Mouse (Mus musculus): ENCODE data around the gene Tmem132d. TPM values are rescaled to one million over a fixed set of nuclear protein-coding genes. Genes with fewer than 3 reads are reported as not detected.

The Tmem132d gene
- polyA plus RNA-seq, 1 experiment from 2014 or later, result 0.56 TPM

GRCm38 (mm10) chr5:127979329-127980002 is 453.4 kb downstream of the Tmem132d start:
- no peak for ATAC-seq (replicated peaks; ENCODE audit: insufficient number of reproducible peaks, low FRiP score, low TSS enrichment, low read depth)
- WGBS, result 33% methylated on average over 6 of the region's 6 CpGs

GRCm38 (mm10) chr5:127976661-127977060 is 456.2 kb downstream of the Tmem132d start:
- Histone ChIP-seq H3K4me2 (ENCODE audit: low read depth, low read length) (no peak overlapping the region), H3K4me3 (ENCODE audit: low read depth, low read length) (no peak overlapping the region), H3K9me3 (replicated peaks; ENCODE audit: control insufficient read depth, low read length) (no peaks in the 10 kb centered on the region), H3K9ac (replicated peaks; ENCODE audit: low read length) (no peak overlapping the region), H3K36me3 (replicated peaks; ENCODE audit: control insufficient read depth, insufficient read depth, low read depth, low read length) (no peaks in the 10 kb centered on the region), H3K27me3 (ENCODE audit: control insufficient read depth, insufficient read depth, low read length) (no peaks in the 10 kb centered on the region), H3K4me1 (ENCODE audit: control insufficient read depth, insufficient read depth, low read length) (no peaks in the 10 kb centered on the region), H3K27ac (replicated peaks; ENCODE audit: low read depth, low read length) (no peak overlapping the region)
- 65% methylated on average over 10 of the region's 10 CpGs for WGBS
- DNase-seq (ENCODE audit: low spot score) (peak; percentile 5), ATAC-seq (replicated peaks; ENCODE audit: insufficient number of reproducible peaks, low FRiP score, low TSS enrichment, low read depth) (no peak)

More at GRCm38 (mm10) chr5:127979329-127980002, 453.4 kb downstream of the Tmem132d start:
- Histone ChIP-seq H3K4me3 (ENCODE audit: low read depth, low read length) (no peak overlapping the region), H3K4me2 (ENCODE audit: low read depth, low read length) (no peak overlapping the region), H3K4me1 (ENCODE audit: control insufficient read depth, insufficient read depth, low read length) (no peaks in the 10 kb centered on the region), H3K27me3 (ENCODE audit: control insufficient read depth, insufficient read depth, low read length) (no peaks in the 10 kb centered on the region), H3K27ac (replicated peaks; ENCODE audit: low read depth, low read length) (no peak overlapping the region), H3K9me3 (replicated peaks; ENCODE audit: control insufficient read depth, low read length) (no peaks in the 10 kb centered on the region), H3K9ac (replicated peaks; ENCODE audit: low read length) (no peak overlapping the region), H3K36me3 (replicated peaks; ENCODE audit: control insufficient read depth, insufficient read depth, low read depth, low read length) (no peaks in the 10 kb centered on the region)
- DNase-seq (ENCODE audit: low spot score), result no peak

GRCm38 (mm10) chr5:127965700-127966099 is 467.2 kb downstream of the Tmem132d start:
- 88% methylated on average over 3 of the region's 3 CpGs for WGBS
- no peak overlapping the region for H3K9ac ChIP-seq (replicated peaks; ENCODE audit: low read length)
- no peaks in the 10 kb centered on the region for H3K9me3 ChIP-seq (replicated peaks; ENCODE audit: control insufficient read depth, low read length)
- DNase-seq (ENCODE audit: low spot score), result no peak
- no peak overlapping the region for H3K4me2 ChIP-seq (ENCODE audit: low read depth, low read length)
- H3K4me3 ChIP-seq (ENCODE audit: low read depth, low read length), result no peak overlapping the region
- H3K36me3 ChIP-seq (replicated peaks; ENCODE audit: control insufficient read depth, insufficient read depth, low read depth, low read length), result no peaks in the 10 kb centered on the region
- H3K4me1 ChIP-seq (ENCODE audit: control insufficient read depth, insufficient read depth, low read length), result no peaks in the 10 kb centered on the region
- H3K27me3 ChIP-seq (ENCODE audit: control insufficient read depth, insufficient read depth, low read length), result no peaks in the 10 kb centered on the region
- ATAC-seq (replicated peaks; ENCODE audit: insufficient number of reproducible peaks, low FRiP score, low TSS enrichment, low read depth), result no peak
- H3K27ac ChIP-seq (replicated peaks; ENCODE audit: low read depth, low read length), result no peak overlapping the region

- H3K9ac ChIP-seq (replicated peaks; ENCODE audit: low read length), result no peak overlapping the region
- ATAC-seq (replicated peaks; ENCODE audit: insufficient number of reproducible peaks, low FRiP score, low TSS enrichment, low read depth), result no peak
- H3K9me3 ChIP-seq (replicated peaks; ENCODE audit: control insufficient read depth, low read length), result no peaks in the 10 kb centered on the region
- no peak overlapping the region for H3K27ac ChIP-seq (replicated peaks; ENCODE audit: low read depth, low read length)
- DNase-seq (ENCODE audit: low spot score), result no peak
- whole genome bisulfite sequencing, result 86% methylated on average over 4 of the region's 4 CpGs
- no peak overlapping the region for H3K4me3 ChIP-seq (ENCODE audit: low read depth, low read length)
- no peaks in the 10 kb centered on the region for H3K36me3 ChIP-seq (replicated peaks; ENCODE audit: control insufficient read depth, insufficient read depth, low read depth, low read length)
- H3K4me1 ChIP-seq (ENCODE audit: control insufficient read depth, insufficient read depth, low read length), result no peaks in the 10 kb centered on the region
- H3K4me2 ChIP-seq (ENCODE audit: low read depth, low read length), result no peak overlapping the region
- no peaks in the 10 kb centered on the region for H3K27me3 ChIP-seq (ENCODE audit: control insufficient read depth, insufficient read depth, low read length)
Observed at GRCm38 (mm10) chr5:127962656-127963055, 470.2 kb downstream of the Tmem132d start.

- Histone ChIP-seq H3K4me2 (ENCODE audit: low read depth, low read length) (no peak overlapping the region), H3K27ac (replicated peaks; ENCODE audit: low read depth, low read length) (no peak overlapping the region), H3K9me3 (replicated peaks; ENCODE audit: control insufficient read depth, low read length) (no peaks in the 10 kb centered on the region), H3K36me3 (replicated peaks; ENCODE audit: control insufficient read depth, insufficient read depth, low read depth, low read length) (no peaks in the 10 kb centered on the region), H3K9ac (replicated peaks; ENCODE audit: low read length) (no peak overlapping the region), H3K27me3 (ENCODE audit: control insufficient read depth, insufficient read depth, low read length) (no peaks in the 10 kb centered on the region), H3K4me1 (ENCODE audit: control insufficient read depth, insufficient read depth, low read length) (no peaks in the 10 kb centered on the region), H3K4me3 (ENCODE audit: low read depth, low read length) (no peak overlapping the region)
- DNase-seq (ENCODE audit: low spot score) (no peak), ATAC-seq (replicated peaks; ENCODE audit: insufficient number of reproducible peaks, low FRiP score, low TSS enrichment, low read depth) (no peak)
- WGBS, result 79% methylated on average over 17 of the region's 17 CpGs
Observed at GRCm38 (mm10) chr5:127956511-127957097, 476.3 kb downstream of the Tmem132d start.

GRCm38 (mm10) chr5:127954231-127954790 is 478.6 kb downstream of the Tmem132d start:
- no peaks in the 10 kb centered on the region for H3K9me3 ChIP-seq (replicated peaks; ENCODE audit: control insufficient read depth, low read length)
- no peaks in the 10 kb centered on the region for H3K36me3 ChIP-seq (replicated peaks; ENCODE audit: control insufficient read depth, insufficient read depth, low read depth, low read length)
- WGBS, result 77% methylated on average over 16 of the region's 16 CpGs
- H3K4me2 ChIP-seq (ENCODE audit: low read depth, low read length), result no peak overlapping the region
- H3K4me3 ChIP-seq (ENCODE audit: low read depth, low read length), result no peak overlapping the region
- no peak for ATAC-seq (replicated peaks; ENCODE audit: insufficient number of reproducible peaks, low FRiP score, low TSS enrichment, low read depth)
- DNase-seq (ENCODE audit: low spot score), result no peak
- H3K4me1 ChIP-seq (ENCODE audit: control insufficient read depth, insufficient read depth, low read length), result no peaks in the 10 kb centered on the region
- no peak overlapping the region for H3K9ac ChIP-seq (replicated peaks; ENCODE audit: low read length)
- H3K27me3 ChIP-seq (ENCODE audit: control insufficient read depth, insufficient read depth, low read length), result no peaks in the 10 kb centered on the region
- H3K27ac ChIP-seq (replicated peaks; ENCODE audit: low read depth, low read length), result no peak overlapping the region

GRCm38 (mm10) chr5:127952800-127953199 is 480.1 kb downstream of the Tmem132d start:
- Histone ChIP-seq H3K27me3 (ENCODE audit: control insufficient read depth, insufficient read depth, low read length) (no peaks in the 10 kb centered on the region), H3K9ac (replicated peaks; ENCODE audit: low read length) (no peak overlapping the region), H3K4me1 (ENCODE audit: control insufficient read depth, insufficient read depth, low read length) (no peaks in the 10 kb centered on the region), H3K9me3 (replicated peaks; ENCODE audit: control insufficient read depth, low read length) (no peaks in the 10 kb centered on the region), H3K4me3 (ENCODE audit: low read depth, low read length) (no peak overlapping the region), H3K36me3 (replicated peaks; ENCODE audit: control insufficient read depth, insufficient read depth, low read depth, low read length) (no peaks in the 10 kb centered on the region), H3K27ac (replicated peaks; ENCODE audit: low read depth, low read length) (no peak overlapping the region), H3K4me2 (ENCODE audit: low read depth, low read length) (no peak overlapping the region)
- WGBS, result 75% methylated on average over 6 of the region's 6 CpGs
- no peak for ATAC-seq (replicated peaks; ENCODE audit: insufficient number of reproducible peaks, low FRiP score, low TSS enrichment, low read depth)
- no peak for DNase-seq (ENCODE audit: low spot score)

GRCm38 (mm10) chr5:127950574-127950973 is 482.3 kb downstream of the Tmem132d start:
- DNase-seq (ENCODE audit: low spot score), result no peak
- no peaks in the 10 kb centered on the region for H3K4me1 ChIP-seq (ENCODE audit: control insufficient read depth, insufficient read depth, low read length)
- no peak overlapping the region for H3K9ac ChIP-seq (replicated peaks; ENCODE audit: low read length)
- no peak for ATAC-seq (replicated peaks; ENCODE audit: insufficient number of reproducible peaks, low FRiP score, low TSS enrichment, low read depth)
- no peaks in the 10 kb centered on the region for H3K9me3 ChIP-seq (replicated peaks; ENCODE audit: control insufficient read depth, low read length)
- H3K27ac ChIP-seq (replicated peaks; ENCODE audit: low read depth, low read length), result no peak overlapping the region
- no peak overlapping the region for H3K4me3 ChIP-seq (ENCODE audit: low read depth, low read length)
- no peak overlapping the region for H3K4me2 ChIP-seq (ENCODE audit: low read depth, low read length)
- no peaks in the 10 kb centered on the region for H3K36me3 ChIP-seq (replicated peaks; ENCODE audit: control insufficient read depth, insufficient read depth, low read depth, low read length)
- H3K27me3 ChIP-seq (ENCODE audit: control insufficient read depth, insufficient read depth, low read length), result no peaks in the 10 kb centered on the region
- WGBS, result 52% methylated on average over 4 of the region's 4 CpGs
